Mouse (Mus musculus): ENCODE results near the gene Phf5a. TPM values are rescaled to one million over a fixed set of nuclear protein-coding genes. Genes with fewer than 3 reads are reported as not detected.
"Not testable (repeated sequence)": the region's sequence is repeated elsewhere in the genome, so short reads cannot be mapped to it uniquely, and the experiment has no call there.

Phf5a gene
- total and polyA plus RNA-seq, 3 experiments = 10.3 to 99.2 (median 79.6) TPM

GRCm38 (mm10) chr15:81915663-81916062 is 44.0 kb upstream of the Phf5a start:
- ATAC-seq (ENCODE audit: extremely low read depth, insufficient number of reproducible peaks, low FRiP score, poor library complexity, severe bottlenecking) = no peak
- no peaks in the 10 kb centered on the region for H3K9me3 ChIP-seq (replicated peaks)
- TF ChIP-seq CTCF (IDR thresholded peaks at IDR 0.05; ENCODE audit: low read depth, low read length) (no peak), GATA2 (IDR thresholded peaks at IDR 0.05; ENCODE audit: borderline replicate concordance, low read depth, low read length) (no peak), GATA1 (IDR thresholded peaks at IDR 0.05; ENCODE audit: borderline replicate concordance, low read length) (no peak), TAL1 (conservative IDR thresholded peaks at IDR 0.05; ENCODE audit: low read depth, low read length) (no peak), POLR2AphosphoS5 (IDR thresholded peaks at IDR 0.05; ENCODE audit: insufficient replicate concordance, low read depth, low read length) (no peak)
- H3K36me3 ChIP-seq (replicated peaks) = peaks cover 97% of the 10 kb centered on the region
- no peak overlapping the region for H3K4me3 ChIP-seq (ENCODE audit: low read depth, low read length)
- no peaks in the 10 kb centered on the region for H3K27me3 ChIP-seq (ENCODE audit: insufficient read depth, low read length)
- H3K4me1 ChIP-seq (ENCODE audit: insufficient read depth, low read depth, low read length) = peaks cover 37% of the 10 kb centered on the region
- DNase-seq (ENCODE audit: low spot score) = no peak

- no peak for TF ChIP-seq GATA1 (IDR thresholded peaks at IDR 0.05; ENCODE audit: borderline replicate concordance, low read length)
- no peak for TF ChIP-seq TAL1 (conservative IDR thresholded peaks at IDR 0.05; ENCODE audit: low read depth, low read length)
- TF ChIP-seq GATA2 (IDR thresholded peaks at IDR 0.05; ENCODE audit: borderline replicate concordance, low read depth, low read length) = no peak
- no peak for TF ChIP-seq POLR2AphosphoS5 (IDR thresholded peaks at IDR 0.05; ENCODE audit: insufficient replicate concordance, low read depth, low read length)
- TF ChIP-seq CTCF (IDR thresholded peaks at IDR 0.05; ENCODE audit: low read depth, low read length) = no peak
- H3K36me3 ChIP-seq (replicated peaks) = peaks cover 99% of the 10 kb centered on the region
- DNase-seq (ENCODE audit: low spot score) (no peak), ATAC-seq (ENCODE audit: extremely low read depth, insufficient number of reproducible peaks, low FRiP score, poor library complexity, severe bottlenecking) (0 out of 2 replicates have a peak, but pooled peaks have one; percentile 22)
- peaks cover 37% of the 10 kb centered on the region for H3K4me1 ChIP-seq (ENCODE audit: insufficient read depth, low read depth, low read length)
- no peaks in the 10 kb centered on the region for H3K9me3 ChIP-seq (replicated peaks)
- H3K27me3 ChIP-seq (ENCODE audit: insufficient read depth, low read length) = no peaks in the 10 kb centered on the region
- H3K4me3 ChIP-seq (ENCODE audit: low read depth, low read length) = no peak overlapping the region; the same call in 1 of the 2 replicates
Observed at GRCm38 (mm10) chr15:81914668-81915067, 43.0 kb upstream of the Phf5a start.

- H3K9me3 ChIP-seq (replicated peaks) = no peaks in the 10 kb centered on the region
- ATAC-seq (ENCODE audit: extremely low read depth, insufficient number of reproducible peaks, low FRiP score, poor library complexity, severe bottlenecking) (no peak), DNase-seq (ENCODE audit: low spot score) (no peak)
- H3K27me3 ChIP-seq (ENCODE audit: insufficient read depth, low read length) = no peaks in the 10 kb centered on the region
- H3K36me3 ChIP-seq (replicated peaks) = peaks cover 98% of the 10 kb centered on the region
- peaks cover 37% of the 10 kb centered on the region for H3K4me1 ChIP-seq (ENCODE audit: insufficient read depth, low read depth, low read length)
- H3K4me3 ChIP-seq (ENCODE audit: low read depth, low read length) = no peak overlapping the region
- TF ChIP-seq GATA2 (IDR thresholded peaks at IDR 0.05; ENCODE audit: borderline replicate concordance, low read depth, low read length) (no peak), CTCF (IDR thresholded peaks at IDR 0.05; ENCODE audit: low read depth, low read length) (no peak), TAL1 (conservative IDR thresholded peaks at IDR 0.05; ENCODE audit: low read depth, low read length) (no peak), GATA1 (IDR thresholded peaks at IDR 0.05; ENCODE audit: borderline replicate concordance, low read length) (no peak), POLR2AphosphoS5 (IDR thresholded peaks at IDR 0.05; ENCODE audit: insufficient replicate concordance, low read depth, low read length) (no peak)
Observed at GRCm38 (mm10) chr15:81912498-81912897, 40.8 kb upstream of the Phf5a start.

- Histone ChIP-seq H3K4me1 (ENCODE audit: insufficient read depth, low read depth, low read length) (peaks cover 22% of the 10 kb centered on the region), H3K36me3 (replicated peaks) (peaks cover 98% of the 10 kb centered on the region)
- not testable (repeated sequence) for H3K9me3 ChIP-seq (replicated peaks); DNase-seq (ENCODE audit: low spot score); ATAC-seq (ENCODE audit: extremely low read depth, insufficient number of reproducible peaks, low FRiP score, poor library complexity, severe bottlenecking); H3K27me3 ChIP-seq (ENCODE audit: insufficient read depth, low read length); H3K4me3 ChIP-seq (ENCODE audit: low read depth, low read length)
Observed at GRCm38 (mm10) chr15:81908767-81909166, 37.1 kb upstream of the Phf5a start.

- no peak overlapping the region for H3K4me3 ChIP-seq (ENCODE audit: low read depth, low read length)
- no peak for ATAC-seq (ENCODE audit: extremely low read depth, insufficient number of reproducible peaks, low FRiP score, poor library complexity, severe bottlenecking)
Observed at GRCm38 (mm10) chr15:81907953-81908352, 36.2 kb upstream of the Phf5a start.

GRCm38 (mm10) chr15:81904939-81905338 is 33.2 kb upstream of the Phf5a start:
- DNase-seq (ENCODE audit: low spot score) (no peak), ATAC-seq (ENCODE audit: extremely low read depth, insufficient number of reproducible peaks, low FRiP score, poor library complexity, severe bottlenecking) (no peak)
- Histone ChIP-seq H3K36me3 (replicated peaks) (peaks cover 98% of the 10 kb centered on the region), H3K9me3 (replicated peaks) (no peaks in the 10 kb centered on the region), H3K4me1 (ENCODE audit: insufficient read depth, low read depth, low read length) (peaks cover 3% of the 10 kb centered on the region; the same call in 1 of the 2 replicates), H3K4me3 (ENCODE audit: low read depth, low read length) (no peak overlapping the region), H3K27me3 (ENCODE audit: insufficient read depth, low read length) (no peaks in the 10 kb centered on the region)
- TF ChIP-seq TAL1 (conservative IDR thresholded peaks at IDR 0.05; ENCODE audit: low read depth, low read length) = no peak
- peak; percentile 51; the same call in 1 of the 2 replicates for TF ChIP-seq CTCF (IDR thresholded peaks at IDR 0.05; ENCODE audit: low read depth, low read length)

More at GRCm38 (mm10) chr15:81907953-81908352, 36.2 kb upstream of the Phf5a start:
- H3K9me3 ChIP-seq (replicated peaks) = no peaks in the 10 kb centered on the region
- H3K36me3 ChIP-seq (replicated peaks) = peaks cover 98% of the 10 kb centered on the region
- no peak for DNase-seq (ENCODE audit: low spot score)
- TF ChIP-seq GATA2 (IDR thresholded peaks at IDR 0.05; ENCODE audit: borderline replicate concordance, low read depth, low read length) (no peak), POLR2AphosphoS5 (IDR thresholded peaks at IDR 0.05; ENCODE audit: insufficient replicate concordance, low read depth, low read length) (no peak), GATA1 (IDR thresholded peaks at IDR 0.05; ENCODE audit: borderline replicate concordance, low read length) (no peak), TAL1 (conservative IDR thresholded peaks at IDR 0.05; ENCODE audit: low read depth, low read length) (no peak), CTCF (IDR thresholded peaks at IDR 0.05; ENCODE audit: low read depth, low read length) (no peak)
- peaks cover 16% of the 10 kb centered on the region for H3K4me1 ChIP-seq (ENCODE audit: insufficient read depth, low read depth, low read length)
- no peaks in the 10 kb centered on the region for H3K27me3 ChIP-seq (ENCODE audit: insufficient read depth, low read length)

- Histone ChIP-seq H3K4me3 (ENCODE audit: low read depth, low read length) (no peak overlapping the region), H3K36me3 (replicated peaks) (peaks cover 95% of the 10 kb centered on the region), H3K4me1 (ENCODE audit: insufficient read depth, low read depth, low read length) (no peaks in the 10 kb centered on the region), H3K27me3 (ENCODE audit: insufficient read depth, low read length) (no peaks in the 10 kb centered on the region), H3K9me3 (replicated peaks) (no peaks in the 10 kb centered on the region)
- TF ChIP-seq GATA1 (IDR thresholded peaks at IDR 0.05; ENCODE audit: borderline replicate concordance, low read length) (no peak), CTCF (IDR thresholded peaks at IDR 0.05; ENCODE audit: low read depth, low read length) (no peak), GATA2 (IDR thresholded peaks at IDR 0.05; ENCODE audit: borderline replicate concordance, low read depth, low read length) (no peak), POLR2AphosphoS5 (IDR thresholded peaks at IDR 0.05; ENCODE audit: insufficient replicate concordance, low read depth, low read length) (no peak), TAL1 (conservative IDR thresholded peaks at IDR 0.05; ENCODE audit: low read depth, low read length) (no peak)
- no peak for DNase-seq (ENCODE audit: low spot score)
- no peak for ATAC-seq (ENCODE audit: extremely low read depth, insufficient number of reproducible peaks, low FRiP score, poor library complexity, severe bottlenecking)
Observed at GRCm38 (mm10) chr15:81898751-81899150, 27.0 kb upstream of the Phf5a start.
